Mouse (Mus musculus): Measurements from ENCODE around the gene Gas8. TPM values are rescaled to one million over a fixed set of nuclear protein-coding genes. Genes with fewer than 3 reads are reported as not detected.

Gas8 gene
- polyA plus RNA-seq, 1 experiment from 2014 or later = 37.7 TPM

DNA sequence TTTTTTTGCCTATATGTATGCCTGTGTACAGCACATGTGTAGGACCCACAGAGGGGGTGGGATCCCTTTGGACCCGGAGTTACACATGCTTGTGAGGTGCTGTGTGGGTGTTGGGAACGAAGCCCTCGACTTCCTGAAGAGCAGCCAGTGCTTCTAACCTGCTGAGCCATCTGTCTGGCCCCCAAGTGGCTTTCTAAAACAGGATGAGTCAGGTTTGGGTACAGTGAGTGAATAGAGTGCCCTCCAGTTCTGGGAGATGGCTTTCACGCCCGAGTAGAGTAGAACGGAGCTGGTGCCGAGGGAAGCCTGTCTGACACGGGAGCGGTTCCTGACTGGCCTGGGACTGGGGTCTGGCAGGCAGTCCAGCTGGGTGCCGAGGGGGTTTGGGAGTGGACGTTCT is 19.1 kb upstream of the Gas8 start:
- ATAC-seq (ENCODE audit: low FRiP score, low read depth) = no peak
- Histone ChIP-seq H3K9me3 (no peaks in the 10 kb centered on the region; the same call in 1 of the 2 replicates), H3K4me3 (no peak overlapping the region), H3K27ac (no peak overlapping the region), H3K27me3 (no peaks in the 10 kb centered on the region), H3K36me3 (peaks cover 99% of the 10 kb centered on the region), H3K9ac (no peak overlapping the region), H3K4me1 (no peaks in the 10 kb centered on the region), H3K4me2 (replicated peaks) (no peak overlapping the region)
- 94% methylated on average over 11 of the region's 11 CpGs for WGBS

DNA sequence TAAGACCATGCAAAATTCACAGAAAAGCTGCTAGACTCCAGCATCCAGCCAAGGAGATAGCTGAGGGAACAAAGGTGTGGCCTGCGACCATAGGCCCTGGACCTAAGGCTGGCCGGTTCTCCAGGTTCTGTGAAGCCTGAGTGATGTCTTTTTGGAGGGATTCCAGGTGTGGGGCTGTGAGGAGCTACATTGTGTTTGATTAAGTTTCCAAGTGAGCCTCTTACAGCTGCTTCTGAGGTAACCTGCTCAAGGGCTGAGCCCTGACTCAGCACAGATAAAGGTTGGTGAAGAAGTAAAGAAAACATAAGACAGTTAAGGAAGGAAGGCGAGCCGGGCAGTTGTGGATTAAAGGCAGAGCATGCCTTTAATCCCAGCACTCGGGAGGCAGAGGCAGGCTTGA is 16.4 kb upstream of the Gas8 start:
- H3K27me3 ChIP-seq = no peaks in the 10 kb centered on the region
- no peak overlapping the region for H3K4me3 ChIP-seq
- no peak overlapping the region for H3K4me2 ChIP-seq (replicated peaks)
- no peak for ATAC-seq (ENCODE audit: low FRiP score, low read depth)
- no peak overlapping the region for H3K27ac ChIP-seq
- 95% methylated on average over 5 of the region's 5 CpGs for WGBS
- no peaks in the 10 kb centered on the region for H3K4me1 ChIP-seq
- H3K9ac ChIP-seq = no peak overlapping the region
- H3K36me3 ChIP-seq = peaks cover 99% of the 10 kb centered on the region
- H3K9me3 ChIP-seq = no peaks in the 10 kb centered on the region; the same call in 1 of the 2 replicates

DNA sequence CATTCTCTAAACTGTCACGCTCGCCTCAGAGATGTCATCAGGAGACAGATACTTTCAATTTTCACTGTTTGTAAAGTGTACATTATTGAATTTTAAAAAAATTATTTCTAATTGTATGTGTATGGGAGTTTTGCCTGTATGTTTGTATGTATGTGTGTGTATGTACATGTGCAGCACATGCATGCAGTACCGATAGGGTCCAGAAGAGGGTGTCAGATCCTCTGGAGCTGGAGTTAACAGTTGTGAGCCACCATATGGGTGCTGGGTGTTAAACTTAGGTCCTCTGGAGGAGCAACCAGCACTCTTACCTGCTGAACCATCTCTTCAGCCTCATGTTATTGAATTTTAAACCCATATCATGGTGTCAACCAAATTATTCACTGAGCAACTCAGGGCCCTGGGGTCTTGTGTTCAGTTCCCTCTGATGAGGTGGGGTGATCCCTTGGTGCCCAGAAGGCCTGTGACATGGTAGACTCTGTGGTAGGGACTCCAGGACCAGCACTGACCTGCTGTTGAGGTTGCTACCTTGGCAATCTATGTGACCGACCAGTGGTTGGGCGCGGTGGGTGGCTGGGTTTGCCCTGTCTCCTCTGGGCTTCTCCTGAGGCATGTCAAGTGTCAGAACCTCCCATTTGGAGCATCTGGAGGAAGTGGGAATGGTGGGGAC is 14.7 kb upstream of the Gas8 start:
- WGBS = over 99% methylated on average over 6 of the region's 6 CpGs
- Histone ChIP-seq H3K9me3 (no peaks in the 10 kb centered on the region; the same call in 1 of the 2 replicates), H3K4me1 (no peaks in the 10 kb centered on the region), H3K27me3 (no peaks in the 10 kb centered on the region), H3K9ac (no peak overlapping the region), H3K4me2 (replicated peaks) (no peak overlapping the region), H3K36me3 (peaks cover 100% of the 10 kb centered on the region), H3K4me3 (no peak overlapping the region), H3K27ac (no peak overlapping the region)
- ATAC-seq (ENCODE audit: low FRiP score, low read depth) = no peak

DNA sequence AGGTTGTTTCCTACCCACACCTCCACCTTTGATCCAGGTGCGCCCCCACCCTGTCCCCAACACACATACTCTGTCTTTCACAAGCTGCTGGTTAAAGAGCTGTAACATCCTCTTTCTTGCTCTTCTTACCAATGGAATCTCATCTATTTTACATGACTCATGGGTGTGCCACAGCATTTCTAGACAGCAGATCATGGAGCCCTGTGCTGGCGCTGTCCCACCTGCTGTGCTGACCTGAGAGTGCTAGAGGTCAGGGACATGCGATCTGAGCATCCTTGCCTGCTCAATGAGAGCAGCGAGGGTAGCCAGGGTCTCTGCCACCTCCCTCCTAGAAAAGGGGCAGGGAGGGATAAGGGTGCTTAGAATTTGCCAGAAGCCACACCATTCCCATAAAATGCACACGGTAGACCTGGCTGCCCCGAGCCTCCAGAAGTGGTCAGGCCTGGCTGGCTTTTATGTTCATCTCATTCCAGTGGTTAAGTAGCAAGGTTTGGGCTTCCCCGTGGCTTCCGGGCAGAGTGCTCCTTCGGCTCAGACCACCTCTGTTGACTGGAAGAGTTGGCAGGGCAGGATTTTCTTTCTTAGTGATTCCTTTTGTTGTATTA is 13.9 kb upstream of the Gas8 start:
- Histone ChIP-seq H3K36me3 (peaks cover 100% of the 10 kb centered on the region), H3K9me3 (no peaks in the 10 kb centered on the region; the same call in 1 of the 2 replicates), H3K9ac (no peak overlapping the region), H3K4me1 (no peaks in the 10 kb centered on the region), H3K27ac (no peak overlapping the region), H3K4me3 (no peak overlapping the region), H3K4me2 (replicated peaks) (no peak overlapping the region), H3K27me3 (no peaks in the 10 kb centered on the region)
- ATAC-seq (ENCODE audit: low FRiP score, low read depth) = no peak
- WGBS = 88% methylated on average over 9 of the region's 9 CpGs

DNA sequence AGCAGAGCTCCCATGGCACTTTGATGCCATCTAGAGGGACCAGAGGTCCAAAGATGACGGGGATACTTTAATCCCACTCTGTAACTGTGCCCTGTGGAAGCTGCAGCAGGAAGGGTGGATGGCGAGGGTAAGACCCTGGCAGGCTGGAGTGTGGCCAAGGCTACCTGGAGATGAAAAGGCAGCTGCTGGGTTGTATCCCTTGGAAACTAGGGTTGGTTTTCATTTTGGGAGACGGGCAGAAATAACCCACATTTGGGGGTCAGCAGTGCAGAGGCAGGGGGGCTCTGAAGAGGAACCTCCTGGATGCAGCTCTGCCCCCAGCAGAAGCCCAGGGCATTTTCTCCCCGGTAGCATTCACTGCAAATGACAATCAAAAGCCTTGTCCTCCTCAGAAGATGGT is 13.4 kb upstream of the Gas8 start:
- H3K36me3 ChIP-seq = peaks cover 99% of the 10 kb centered on the region
- no peak overlapping the region for H3K4me3 ChIP-seq
- no peaks in the 10 kb centered on the region for H3K27me3 ChIP-seq
- H3K9me3 ChIP-seq = no peaks in the 10 kb centered on the region; the same call in 1 of the 2 replicates
- no peak for ATAC-seq (ENCODE audit: low FRiP score, low read depth)
- no peaks in the 10 kb centered on the region for H3K4me1 ChIP-seq
- no peak overlapping the region for H3K27ac ChIP-seq
- WGBS = 81% methylated on average over 4 of the region's 4 CpGs
- no peak overlapping the region for H3K9ac ChIP-seq
- H3K4me2 ChIP-seq (replicated peaks) = no peak overlapping the region

DNA sequence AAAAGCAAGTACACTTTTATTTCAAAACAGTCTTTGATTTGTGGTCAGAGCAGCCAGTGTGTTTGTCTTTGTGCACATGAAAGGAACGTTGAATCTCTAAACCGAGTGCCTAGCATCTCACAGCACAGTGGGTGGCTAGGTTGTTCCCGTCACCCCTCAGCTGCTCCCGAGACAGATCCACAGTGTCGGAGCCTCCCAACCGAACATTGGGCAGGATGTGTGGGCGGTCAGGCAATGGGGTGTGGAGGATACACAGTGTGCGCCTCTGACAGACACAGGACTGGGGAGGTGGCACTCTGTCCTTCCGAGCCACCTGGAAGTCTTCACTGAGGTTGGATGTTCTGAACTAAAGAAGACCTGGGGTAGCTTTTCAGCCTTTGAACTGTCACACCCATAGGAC is 12.9 kb upstream of the Gas8 start:
- no peaks in the 10 kb centered on the region for H3K4me1 ChIP-seq
- H3K4me2 ChIP-seq (replicated peaks) = no peak overlapping the region
- H3K4me3 ChIP-seq = no peak overlapping the region
- 90% methylated on average over 9 of the region's 9 CpGs for WGBS
- peaks cover 94% of the 10 kb centered on the region for H3K36me3 ChIP-seq
- no peak for ATAC-seq (ENCODE audit: low FRiP score, low read depth)
- H3K27me3 ChIP-seq = no peaks in the 10 kb centered on the region
- H3K27ac ChIP-seq = no peak overlapping the region
- H3K9ac ChIP-seq = no peak overlapping the region
- no peaks in the 10 kb centered on the region; the same call in 1 of the 2 replicates for H3K9me3 ChIP-seq

DNA sequence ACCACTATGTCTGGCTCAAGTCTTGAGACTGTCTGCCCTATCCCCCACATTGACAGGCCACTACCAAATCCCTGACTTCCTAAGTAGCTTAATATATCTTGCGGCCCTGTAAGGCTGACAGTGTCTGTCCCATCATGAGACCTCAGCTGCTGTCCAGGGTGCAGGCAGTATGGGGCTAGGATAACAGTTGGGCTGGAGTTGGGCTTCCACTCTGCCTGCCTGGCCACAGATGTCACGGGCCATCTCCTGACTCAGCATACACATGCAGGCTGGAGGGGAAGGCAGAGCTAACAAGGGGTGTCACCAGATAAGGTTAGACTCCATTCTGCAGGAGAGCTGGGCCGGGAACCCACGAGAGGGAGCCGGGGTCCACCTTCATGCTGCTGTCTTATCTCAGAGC is 11.5 kb upstream of the Gas8 start:
- no peak overlapping the region for H3K9ac ChIP-seq
- no peak for ATAC-seq (ENCODE audit: low FRiP score, low read depth)
- no peaks in the 10 kb centered on the region for H3K27me3 ChIP-seq
- H3K27ac ChIP-seq = no peak overlapping the region
- H3K4me1 ChIP-seq = no peaks in the 10 kb centered on the region
- no peak overlapping the region for H3K4me2 ChIP-seq (replicated peaks)
- H3K9me3 ChIP-seq = no peaks in the 10 kb centered on the region; the same call in 1 of the 2 replicates
- H3K36me3 ChIP-seq = peaks cover 80% of the 10 kb centered on the region
- H3K4me3 ChIP-seq = no peak overlapping the region
- WGBS = 94% methylated on average over 5 of the region's 5 CpGs

DNA sequence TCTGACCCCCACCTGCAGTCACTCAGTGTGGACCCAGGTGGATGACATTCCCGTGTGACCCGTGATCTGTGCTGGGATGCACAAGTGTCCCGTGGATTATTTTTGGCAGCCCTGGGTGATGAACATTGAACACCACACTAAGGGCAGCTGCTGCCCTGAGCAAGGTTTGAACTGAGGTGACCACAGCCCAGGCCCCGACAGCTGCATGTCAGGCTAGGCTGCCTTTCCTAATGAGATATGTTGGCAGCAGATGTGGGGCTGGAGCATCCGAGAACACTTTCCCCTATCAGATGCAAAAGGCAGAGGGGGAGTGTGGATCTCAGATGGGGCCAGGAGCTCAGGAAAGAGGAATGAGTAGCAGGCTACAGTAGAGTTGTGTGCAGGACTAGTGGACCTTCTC is 7.8 kb upstream of the Gas8 start:
- peaks cover 27% of the 10 kb centered on the region for H3K27me3 ChIP-seq
- H3K9ac ChIP-seq = no peak overlapping the region
- H3K36me3 ChIP-seq = peaks cover 43% of the 10 kb centered on the region
- no peak for ATAC-seq (ENCODE audit: low FRiP score, low read depth)
- no peaks in the 10 kb centered on the region for H3K9me3 ChIP-seq
- H3K4me1 ChIP-seq = peaks cover 16% of the 10 kb centered on the region
- no peak overlapping the region for H3K27ac ChIP-seq
- no peak overlapping the region for H3K4me2 ChIP-seq (replicated peaks)
- WGBS = 70% methylated on average over 5 of the region's 5 CpGs
- H3K4me3 ChIP-seq = no peak overlapping the region

DNA sequence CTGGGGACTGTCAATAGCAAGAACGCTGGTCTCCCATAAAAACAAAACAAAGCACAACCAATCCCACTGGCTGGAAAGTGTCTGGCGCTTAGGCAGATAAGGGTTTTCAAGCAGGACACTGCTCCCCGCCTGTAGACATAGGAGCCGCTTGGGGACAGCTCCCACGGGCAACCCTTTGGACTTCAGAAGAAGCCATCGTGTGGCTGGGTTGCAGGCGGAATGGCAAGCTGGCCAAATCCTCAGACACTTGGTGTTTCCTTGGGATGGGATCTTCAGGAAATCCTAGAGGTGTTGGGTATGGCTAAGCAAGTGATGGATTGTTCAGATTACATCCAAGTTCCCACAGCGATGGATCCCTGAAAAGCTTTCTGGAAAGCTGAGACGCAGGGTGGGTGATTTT is 4.5 kb upstream of the Gas8 start:
- WGBS = 2% methylated on average over 9 of the region's 9 CpGs
- H3K27ac ChIP-seq = no peak overlapping the region
- ATAC-seq (ENCODE audit: low FRiP score, low read depth) = no peak
- H3K4me3 ChIP-seq = peak overlapping the region; percentile 74
- H3K9me3 ChIP-seq = no peaks in the 10 kb centered on the region
- H3K4me1 ChIP-seq = peaks cover 23% of the 10 kb centered on the region
- H3K9ac ChIP-seq = peak overlapping the region; percentile 78
- H3K27me3 ChIP-seq = peaks cover 43% of the 10 kb centered on the region
- peak overlapping the region; percentile 95 for H3K4me2 ChIP-seq (replicated peaks)
- peaks cover 10% of the 10 kb centered on the region for H3K36me3 ChIP-seq

DNA sequence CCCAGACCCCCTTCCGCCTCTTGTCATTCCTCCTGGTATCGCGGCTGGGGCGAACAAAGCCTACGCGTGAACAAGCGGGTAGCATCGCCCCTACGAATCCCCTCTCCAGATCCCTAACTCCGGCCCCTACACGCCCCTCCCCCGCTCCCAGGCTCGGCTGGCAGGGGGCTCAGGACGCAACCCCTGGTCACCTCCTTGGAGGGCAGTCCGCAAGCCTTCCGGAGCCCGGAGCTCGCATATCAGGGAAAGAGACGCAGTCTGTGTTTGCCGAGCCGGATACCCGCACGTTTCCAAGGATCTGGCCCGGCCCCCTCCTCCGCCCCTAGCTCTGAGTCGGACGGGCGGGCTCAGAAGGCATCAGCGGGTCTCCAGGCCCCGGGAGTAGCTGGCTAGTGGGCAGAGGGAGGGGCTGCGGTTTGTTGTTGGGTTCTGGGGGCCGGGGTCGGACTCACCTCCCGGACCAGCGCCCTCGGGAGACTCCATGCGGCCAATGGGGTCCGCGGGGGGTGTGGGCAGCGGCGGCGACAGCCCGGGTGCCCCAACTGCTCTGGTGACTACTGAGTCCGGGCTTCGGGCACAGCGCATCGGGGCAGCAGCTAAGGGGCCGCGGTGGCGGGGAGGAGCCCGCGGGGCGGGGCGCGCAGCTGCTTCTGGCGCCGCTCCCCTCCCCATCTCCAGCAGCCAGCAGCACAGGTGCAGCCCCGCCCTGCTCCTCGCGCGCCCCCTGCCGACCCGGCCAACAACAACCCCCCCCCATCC is 3.7 kb upstream of the Gas8 start, which contains the start of gene Dbndd1:
Dbndd1 (minus strand) TSS at position 683 of the 759 bp plus-strand sequence.
- WGBS = under 1% methylated on average over 62 of the region's 63 CpGs
- H3K9ac ChIP-seq = peak within 1 kb of the TSS; percentile 78
- no peaks in the 10 kb centered on the region for H3K9me3 ChIP-seq
- H3K4me3 ChIP-seq = peak within 1 kb of the TSS; percentile 74
- peaks cover 43% of the 10 kb centered on the region for H3K27me3 ChIP-seq
- H3K4me2 ChIP-seq (replicated peaks) = peak within 1 kb of the TSS; percentile 95
- peak; percentile 45; the same call in 1 of the 2 replicates for ATAC-seq (ENCODE audit: low FRiP score, low read depth)
- H3K36me3 ChIP-seq = peaks cover 2% of the 10 kb centered on the region; the same call in 1 of the 2 replicates
- peaks cover 29% of the 10 kb centered on the region for H3K4me1 ChIP-seq
- H3K27ac ChIP-seq = no peak within 1 kb of the TSS; the same call in 1 of the 2 replicates

DNA sequence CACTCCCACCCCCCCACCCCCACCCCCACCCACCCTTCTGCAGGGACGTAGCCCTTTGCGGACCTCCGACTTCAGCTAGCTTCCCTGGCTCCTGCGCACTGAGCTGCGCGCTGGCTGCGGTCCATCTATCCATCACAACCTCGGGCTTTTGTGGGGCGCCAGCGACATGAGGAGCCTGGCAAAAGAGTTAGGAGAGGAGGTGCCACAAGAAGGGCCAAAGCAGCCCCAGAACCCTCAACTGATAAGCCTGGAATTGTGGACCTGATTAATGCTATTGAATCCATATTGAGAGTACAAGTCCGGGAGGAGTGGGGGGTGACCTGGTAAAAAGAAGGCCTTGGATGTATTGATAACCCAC is 3.1 kb upstream of the Gas8 start:
- Histone ChIP-seq H3K4me2 (replicated peaks) (peak overlapping the region; percentile 95), H3K9me3 (no peaks in the 10 kb centered on the region), H3K4me1 (peaks cover 29% of the 10 kb centered on the region), H3K27me3 (peaks cover 43% of the 10 kb centered on the region), H3K4me3 (peak overlapping the region; percentile 74), H3K9ac (no peak overlapping the region), H3K36me3 (peaks cover 4% of the 10 kb centered on the region), H3K27ac (no peak overlapping the region)
- ATAC-seq (ENCODE audit: low FRiP score, low read depth) = 0 out of 2 replicates have a peak, but pooled peaks have one; percentile 3
- 3% methylated on average over 11 of the region's 11 CpGs for WGBS

DNA sequence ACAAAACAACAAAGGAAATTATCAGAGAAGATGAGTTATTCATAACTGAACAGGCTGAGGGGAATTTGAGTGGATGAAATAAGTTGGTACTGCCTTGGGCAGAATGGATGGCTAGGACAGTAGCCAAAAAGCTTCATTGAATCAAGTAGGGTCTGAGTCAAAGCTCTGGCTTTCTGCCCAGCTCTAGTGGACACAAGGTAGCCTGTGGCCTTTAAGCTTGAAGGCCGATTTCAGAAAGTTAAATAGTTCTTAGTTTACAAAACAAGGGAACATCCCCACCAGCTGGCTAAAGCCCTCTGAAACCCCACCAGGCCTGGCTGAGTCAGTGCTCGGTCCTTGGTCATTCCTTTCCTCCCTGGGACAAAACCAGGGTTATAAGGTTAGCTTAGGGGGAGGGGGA is 2.0 kb upstream of the Gas8 start:
- no peak overlapping the region for H3K4me3 ChIP-seq
- no peak overlapping the region for H3K4me2 ChIP-seq (replicated peaks)
- WGBS = 37% methylated on average over 2 of the region's 2 CpGs
- no peak for ATAC-seq (ENCODE audit: low FRiP score, low read depth)
- H3K4me1 ChIP-seq = peaks cover 29% of the 10 kb centered on the region
- H3K9me3 ChIP-seq = no peaks in the 10 kb centered on the region
- peaks cover 12% of the 10 kb centered on the region for H3K36me3 ChIP-seq
- H3K27ac ChIP-seq = no peak overlapping the region
- H3K9ac ChIP-seq = no peak overlapping the region
- H3K27me3 ChIP-seq = peaks cover 43% of the 10 kb centered on the region

All from limb, embryonic 13.5 days (tissue).